Mouse (Mus musculus): ENCODE results near the gene Lbhd2. TPM values are rescaled to one million over a fixed set of nuclear protein-coding genes. Genes with fewer than 3 reads are reported as not detected.

The Lbhd2 gene
- total and polyA plus RNA-seq, 3 experiments: not detected

- Histone ChIP-seq H3K36me3 (replicated peaks in 1 of 2; ENCODE audit: control insufficient read depth in 1 of 2, insufficient read depth in 1 of 2, low read length in 1 of 2) (peaks cover 0 to 11% of the 10 kb centered on the region in 2 experiments), H3K27me3 (replicated peaks) (peaks cover 64% of the 10 kb centered on the region), H3K4me2 (ENCODE audit: insufficient read depth, low read depth, poor library complexity, severe bottlenecking) (no peak overlapping the region), H3K9ac (ENCODE audit: insufficient read depth, low read depth) (no peak overlapping the region), H3K4me1 (ENCODE audit: control insufficient read depth in 1 of 2, insufficient read depth in 2 of 2) (peaks cover 4 to 26% of the 10 kb centered on the region in 2 experiments; a peak in 3 of 4 replicates), H3K79me2 (replicated peaks; ENCODE audit: control insufficient read depth, extremely low read depth, insufficient read depth, poor library complexity, severe bottlenecking) (no peaks in the 10 kb centered on the region), H3K4me3 (replicated peaks in 1 of 3; ENCODE audit: low read depth in 2 of 3, low read length in 2 of 3, poor library complexity in 1 of 3) (no peak overlapping the region), H3K9me3 (replicated peaks; ENCODE audit: low read length) (no peaks in the 10 kb centered on the region), H3K27ac (ENCODE audit: insufficient read depth, low read depth) (no peak overlapping the region)
- in situ Hi-C loops (cut with MboI; ENCODE audit: low pct_ligation_motif_present, low pct_unique_long_range_greater_than_20kb, low sequenced_read_pairs) (no loop called here), dilution Hi-C loops (cut with MboI; ENCODE audit: extremely low pct_ligation_motif_present, extremely low pct_unique_long_range_greater_than_20kb, low sequenced_read_pairs) (no loop called here)
- TF ChIP-seq EP300 (IDR thresholded peaks at IDR 0.05; ENCODE audit: low read length): no peak
- no peak for TF ChIP-seq MAX (IDR thresholded peaks at IDR 0.05; ENCODE audit: low read length)
- no peak for TF ChIP-seq ETS1 (conservative IDR thresholded peaks at IDR 0.05; ENCODE audit: low read depth, low read length)
- TF ChIP-seq POLR2AphosphoS2 (IDR thresholded peaks at IDR 0.05; ENCODE audit: low read depth, low read length): no peak
- TF ChIP-seq SIN3A (IDR thresholded peaks at IDR 0.05; ENCODE audit: low read length): no peak
- no peak for TF ChIP-seq GABPA (IDR thresholded peaks at IDR 0.05; ENCODE audit: insufficient replicate concordance, low read depth, low read length)
- TF ChIP-seq MEF2A (IDR thresholded peaks at IDR 0.05; ENCODE audit: borderline replicate concordance, low read depth, low read length): no peak
- no peak for TF ChIP-seq CHD2 (IDR thresholded peaks at IDR 0.05; ENCODE audit: low read length)
- no peak for DNase-seq (ENCODE audit: extremely low read depth)
Observed at GRCm38 (mm10) chr12:111454543-111455280, 48.1 kb downstream of the Lbhd2 start.

- Histone ChIP-seq H3K9ac (ENCODE audit: insufficient read depth, low read depth) (no peak overlapping the region), H3K27ac (ENCODE audit: insufficient read depth, low read depth) (no peak overlapping the region), H3K4me2 (ENCODE audit: insufficient read depth, low read depth, poor library complexity, severe bottlenecking) (no peak overlapping the region), H3K36me3 (replicated peaks in 1 of 2; ENCODE audit: control insufficient read depth in 1 of 2, insufficient read depth in 1 of 2, low read length in 1 of 2) (peaks cover 0 to 11% of the 10 kb centered on the region in 2 experiments), H3K79me2 (replicated peaks; ENCODE audit: control insufficient read depth, extremely low read depth, insufficient read depth, poor library complexity, severe bottlenecking) (no peaks in the 10 kb centered on the region), H3K4me1 (ENCODE audit: control insufficient read depth in 1 of 2, insufficient read depth in 2 of 2) (peaks cover 4 to 26% of the 10 kb centered on the region in 2 experiments; a peak in 3 of 4 replicates), H3K27me3 (replicated peaks) (peaks cover 63% of the 10 kb centered on the region), H3K9me3 (replicated peaks; ENCODE audit: low read length) (no peaks in the 10 kb centered on the region), H3K4me3 (replicated peaks in 1 of 3; ENCODE audit: low read depth in 2 of 3, low read length in 2 of 3, poor library complexity in 1 of 3) (no peak overlapping the region)
- dilution Hi-C loops (cut with MboI; ENCODE audit: extremely low pct_ligation_motif_present, extremely low pct_unique_long_range_greater_than_20kb, low sequenced_read_pairs) (no loop called here), in situ Hi-C loops (cut with MboI; ENCODE audit: low pct_ligation_motif_present, low pct_unique_long_range_greater_than_20kb, low sequenced_read_pairs) (no loop called here)
- DNase-seq (ENCODE audit: extremely low read depth): no peak
- TF ChIP-seq PAX5 (IDR thresholded peaks at IDR 0.05; ENCODE audit: low read length): no peak
- TF ChIP-seq USF2 (conservative IDR thresholded peaks at IDR 0.05; ENCODE audit: low read depth, low read length): no peak
- TF ChIP-seq MAX (IDR thresholded peaks at IDR 0.05; ENCODE audit: low read length): no peak
- no peak for TF ChIP-seq HCFC1 (IDR thresholded peaks at IDR 0.05; ENCODE audit: low read depth, low read length)
- TF ChIP-seq MYC (IDR thresholded peaks at IDR 0.05; ENCODE audit: low read depth, low read length): no peak
- no peak for TF ChIP-seq USF1 (IDR thresholded peaks at IDR 0.05; ENCODE audit: low read depth, low read length)
- TF ChIP-seq JUN (IDR thresholded peaks at IDR 0.05; ENCODE audit: insufficient read depth, low read depth, low read length): no peak
- no peak for TF ChIP-seq ZNF384 (IDR thresholded peaks at IDR 0.05; ENCODE audit: low read depth, low read length)
- no peak for TF ChIP-seq POLR2A (IDR thresholded peaks at IDR 0.05; ENCODE audit: low read depth, low read length)
- TF ChIP-seq UBTF (IDR thresholded peaks at IDR 0.05; ENCODE audit: low read depth, low read length): no peak
- TF ChIP-seq TBP (conservative IDR thresholded peaks at IDR 0.05; ENCODE audit: low read depth, low read length): no peak
- TF ChIP-seq RAD21 (IDR thresholded peaks at IDR 0.05; ENCODE audit: low read depth, low read length): no peak
- no peak for TF ChIP-seq MAFK (IDR thresholded peaks at IDR 0.05; ENCODE audit: insufficient replicate concordance, low read length)
- no peak for TF ChIP-seq ZKSCAN1 (IDR thresholded peaks at IDR 0.05; ENCODE audit: borderline replicate concordance, low read depth, low read length)
- no peak for TF ChIP-seq CTCF (conservative IDR thresholded peaks at IDR 0.05 in 1 of 2, IDR thresholded peaks at IDR 0.05 in 1 of 2; ENCODE audit: low read depth in 2 of 2, low read length in 2 of 2)
- no peak for TF ChIP-seq CHD2 (IDR thresholded peaks at IDR 0.05; ENCODE audit: low read length)
- no peak for TF ChIP-seq CHD1 (IDR thresholded peaks at IDR 0.05; ENCODE audit: low read depth, low read length)
- no peak for TF ChIP-seq MXI1 (IDR thresholded peaks at IDR 0.05; ENCODE audit: low read depth, low read length)
- TF ChIP-seq POLR2AphosphoS2 (IDR thresholded peaks at IDR 0.05; ENCODE audit: low read depth, low read length): no peak
- TF ChIP-seq MEF2A (IDR thresholded peaks at IDR 0.05; ENCODE audit: borderline replicate concordance, low read depth, low read length): no peak
Observed at GRCm38 (mm10) chr12:111455311-111455846, 48.8 kb downstream of the Lbhd2 start.
